Mouse (Mus musculus) thymus, postnatal 4 days (tissue): ENCODE results near the gene Stk11.
A peak's percentile ranks its signal among the peaks of the same experiment; 100 is the strongest.

Source experiments
- DNase-seq: peaks from one replicate; pipeline ENCODE4 v3.0.0; 2021

Gene Stk11

DNA sequence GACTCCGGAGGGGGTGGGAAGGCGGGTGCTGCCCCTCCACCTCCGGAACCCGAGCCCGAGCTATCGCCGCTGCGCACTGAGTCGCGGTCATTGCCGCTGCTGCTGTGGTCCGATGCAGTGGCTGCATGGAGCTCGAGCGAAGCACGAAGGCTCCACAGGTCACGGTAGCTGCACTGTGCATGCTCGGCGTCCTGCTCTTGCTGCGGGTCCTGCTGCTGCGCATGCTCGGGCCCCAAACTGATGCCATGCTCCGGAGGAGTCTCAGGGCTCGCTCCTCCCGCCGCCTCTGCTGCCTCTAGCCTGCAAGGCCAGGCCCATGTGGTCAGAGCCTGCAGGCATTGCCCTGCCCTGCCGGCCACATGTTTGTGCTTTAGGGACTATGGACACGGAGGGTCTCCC, 16.3 kb downstream of the Stk11 start:
- DNase-seq = no peak

GRCm38 (mm10) chr10:80133226-80133849, 17.7 kb downstream of the Stk11 start:
- peak; percentile 55 for DNase-seq

- no peak for DNase-seq
Observed at GRCm38 (mm10) chr10:80134421-80134820, 18.8 kb downstream of the Stk11 start.

DNA sequence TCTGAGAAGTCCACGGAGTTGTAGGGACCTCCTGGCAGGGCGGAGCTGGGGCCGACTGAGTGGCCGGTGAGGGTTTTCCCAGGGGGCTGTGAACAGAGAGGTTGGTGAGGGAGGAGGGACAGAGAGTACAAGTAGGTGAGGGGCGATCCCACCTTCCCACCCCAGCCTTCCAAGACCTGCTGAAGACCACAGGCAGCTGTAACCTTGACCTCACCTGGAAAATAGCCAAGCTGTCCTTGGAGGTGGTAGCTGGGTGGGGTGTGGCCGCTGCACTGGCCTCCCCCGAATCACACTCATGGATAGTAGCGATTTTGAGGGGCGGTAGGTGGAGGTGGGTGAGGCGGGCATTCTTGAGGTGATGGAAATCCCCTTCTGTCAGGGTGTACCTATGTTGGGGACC, 19.6 kb downstream of the Stk11 start:
- no peak for DNase-seq

DNA sequence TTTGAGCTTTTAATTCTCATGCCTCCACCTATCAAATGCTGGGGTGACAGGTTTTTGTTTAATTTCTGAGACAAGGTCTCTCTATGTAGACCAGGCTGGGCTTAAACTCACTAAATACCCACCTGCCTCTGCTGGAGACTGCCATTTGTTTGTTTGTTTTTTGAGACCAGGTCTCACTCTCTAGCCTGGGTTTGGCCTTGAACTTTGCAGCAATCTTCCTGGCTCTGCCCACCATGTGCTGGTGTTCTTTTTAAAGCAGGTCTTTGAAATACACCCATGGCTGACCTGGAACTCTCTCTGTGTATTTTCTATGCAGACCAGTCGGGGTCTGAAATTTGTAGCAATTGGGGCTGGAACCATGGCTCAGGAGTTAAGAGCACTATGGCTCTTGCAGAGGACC, 20.0 kb downstream of the Stk11 start:
- no peak for DNase-seq

DNA sequence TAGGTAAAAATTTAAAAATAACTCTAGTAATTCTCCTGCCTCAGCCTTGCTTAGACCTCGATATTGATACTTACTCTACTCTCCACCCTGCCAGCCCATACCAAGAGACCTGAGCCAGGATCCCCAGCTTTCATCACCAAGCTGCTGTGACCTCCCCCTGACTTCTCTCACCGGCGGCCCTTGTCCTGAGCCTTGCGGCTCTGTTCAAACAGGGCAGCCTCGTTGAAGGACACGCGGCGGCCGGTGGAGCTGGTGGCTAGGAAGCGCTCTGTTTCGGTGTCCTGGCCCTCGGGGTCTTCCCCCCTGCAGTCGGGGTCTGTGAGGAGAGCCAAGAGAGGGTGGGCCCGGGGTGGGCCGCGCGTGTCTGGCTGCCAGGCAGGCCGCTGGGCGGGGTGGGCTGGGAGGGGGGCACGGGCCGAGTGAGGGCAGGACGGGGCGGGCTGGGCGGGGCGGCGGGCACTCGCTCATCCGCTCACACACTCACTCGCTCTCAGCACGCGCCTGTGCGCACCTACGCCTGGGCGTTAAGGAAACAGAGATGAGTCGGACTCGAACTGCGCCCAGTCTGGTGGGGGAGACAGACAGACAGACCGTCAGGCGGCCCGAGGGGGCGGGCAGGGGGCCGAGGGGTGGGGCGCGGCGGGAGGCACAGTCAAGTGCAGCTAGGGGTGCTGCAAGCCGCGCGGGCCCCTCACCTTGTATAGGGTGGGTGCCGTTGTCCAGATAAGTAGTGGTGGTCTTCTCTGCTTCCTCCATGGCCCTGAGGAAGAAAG, 20.8 kb downstream of the Stk11 start:
- peak; percentile 35 for DNase-seq

GRCm38 (mm10) chr10:80136952-80137625, 21.5 kb downstream of the Stk11 start:
- DNase-seq = peak; percentile 63

- DNase-seq = peak; percentile 34
Observed at GRCm38 (mm10) chr10:80137626-80138552, 22.3 kb downstream of the Stk11 start.

- peak; percentile 82 for DNase-seq
Observed at GRCm38 (mm10) chr10:80138553-80139438, 23.2 kb downstream of the Stk11 start, which contains the start of gene Atp5d. Gene Atp5d, plus strand, starts transcription at chr10:80138632.

- no peak for DNase-seq
Observed at GRCm38 (mm10) chr10:80139439-80139775, 23.8 kb downstream of the Stk11 start.

GRCm38 (mm10) chr10:80139975-80140665, 24.5 kb downstream of the Stk11 start:
- no peak for DNase-seq

GRCm38 (mm10) chr10:80140666-80141035, 25.0 kb downstream of the Stk11 start, which contains the start of gene Cbarp:
Gene Cbarp, minus strand, starts transcription at chr10:80140835.
- no peak for DNase-seq

DNA sequence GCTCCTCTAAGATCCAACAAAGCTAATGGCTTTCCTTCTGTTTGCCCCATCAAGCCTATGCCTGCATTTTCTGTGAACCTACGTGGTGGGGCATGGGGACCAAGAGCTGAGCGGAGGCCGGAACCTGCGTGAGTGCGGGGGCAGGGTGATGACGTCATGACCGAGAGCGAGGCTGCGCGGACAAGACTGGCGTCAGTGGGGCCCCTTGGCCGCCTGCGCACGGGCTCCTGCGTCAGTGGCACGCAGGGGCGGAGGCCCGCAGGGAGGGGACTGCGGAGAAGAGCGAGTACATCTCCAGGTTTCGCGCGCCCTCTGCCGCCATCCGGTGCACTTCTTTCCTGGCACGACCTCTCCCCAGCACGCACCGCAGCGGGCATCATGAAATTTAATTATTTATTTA, 25.6 kb downstream of the Stk11 start:
- peak; percentile 97 for DNase-seq

- peak; percentile 90 for DNase-seq
Observed at GRCm38 (mm10) chr10:80141786-80142529, 26.4 kb downstream of the Stk11 start.

DNA sequence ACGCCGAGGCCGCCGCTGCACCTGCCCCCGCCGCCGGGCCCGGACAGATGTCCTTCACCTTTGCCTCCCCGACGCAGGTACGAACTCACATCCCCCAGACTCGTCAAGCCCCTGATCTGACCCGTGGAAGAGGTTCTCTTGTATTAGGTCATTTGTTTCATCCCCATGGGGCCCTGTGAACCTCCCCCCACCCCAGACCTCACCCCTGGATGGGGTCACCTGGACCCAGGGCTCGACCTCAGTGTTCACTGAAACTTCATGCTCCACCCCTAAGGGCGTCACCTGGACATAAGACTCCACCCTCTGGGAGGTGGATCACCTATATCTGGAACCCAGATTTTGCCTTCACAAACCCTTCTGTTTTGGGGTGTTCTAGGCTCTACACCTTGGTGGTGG, 26.9 kb downstream of the Stk11 start:
- no peak for DNase-seq

- DNase-seq = peak; percentile 19
Observed at GRCm38 (mm10) chr10:80143664-80144063, 28.1 kb downstream of the Stk11 start.

DNA sequence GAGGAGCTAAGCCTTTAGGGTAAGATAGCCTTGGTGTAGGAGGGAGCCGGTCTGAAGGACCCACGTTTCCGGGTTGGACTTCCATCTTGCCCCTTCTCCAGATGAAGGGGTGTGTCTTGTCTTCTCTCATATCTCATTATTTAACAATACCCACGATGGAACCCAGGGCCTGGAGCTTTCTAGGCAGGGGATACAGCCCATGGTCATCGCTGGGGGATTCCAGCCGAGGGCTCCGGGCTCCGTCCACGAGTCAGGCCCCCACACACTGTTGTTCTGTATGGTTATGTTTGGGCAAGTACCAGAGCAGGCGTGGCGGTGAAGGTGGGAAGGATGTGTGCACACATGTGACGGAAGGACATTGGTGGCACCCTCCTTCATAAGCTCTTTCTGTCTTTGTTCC, 28.6 kb downstream of the Stk11 start:
- DNase-seq = peak; percentile 27

- DNase-seq = peak; percentile 88
Observed at GRCm38 (mm10) chr10:80144864-80145838, 29.5 kb downstream of the Stk11 start.

DNA sequence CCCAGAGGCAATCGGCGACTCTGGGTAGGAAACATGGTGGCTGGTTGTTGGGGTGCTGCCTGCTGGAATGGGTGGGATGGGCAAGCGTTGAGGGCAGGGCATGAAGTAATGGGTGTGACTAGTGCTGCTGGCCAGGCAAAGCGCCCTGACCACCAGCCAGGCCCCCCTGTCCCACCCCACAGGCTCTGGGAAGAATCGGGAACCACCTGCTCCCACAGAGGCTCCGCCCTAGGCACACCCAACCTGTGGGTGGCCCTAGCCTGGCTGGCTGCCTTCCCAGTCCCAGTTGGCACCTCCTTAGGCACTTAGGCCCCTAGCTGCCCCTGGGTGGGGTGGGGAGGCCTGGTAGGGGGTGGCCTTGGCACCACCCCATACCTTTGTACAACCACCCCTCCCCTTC, 30.3 kb downstream of the Stk11 start:
- peak; percentile 39 for DNase-seq
